Mouse (Mus musculus): ENCODE results near the gene Colq. TPM values are rescaled to one million over a fixed set of nuclear protein-coding genes. Genes with fewer than 3 reads are reported as not detected.

Gene Colq
- 10.0 TPM for polyA plus RNA-seq (2017; shearing (Covaris generic))

DNA sequence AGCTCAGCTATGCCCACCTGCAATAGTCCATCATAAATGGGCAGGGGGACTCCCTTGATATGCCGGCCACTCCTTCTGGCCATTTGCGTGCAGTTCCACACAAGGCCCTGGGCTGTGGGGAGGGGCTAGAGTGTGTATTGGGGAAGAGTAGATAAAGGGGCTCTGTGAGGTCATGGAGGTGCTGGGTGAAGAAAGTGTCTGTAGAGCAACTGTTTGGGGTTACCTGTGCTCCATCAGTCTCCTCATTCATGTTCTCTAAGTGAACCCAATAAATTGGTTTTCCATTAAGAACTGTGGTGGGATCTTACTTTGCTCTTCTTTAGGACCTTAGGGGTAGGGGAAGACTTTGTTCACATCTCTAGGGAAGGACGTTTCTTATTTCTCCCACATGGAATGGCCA, at the start of gene Colq:
Gene Colq, minus strand, starts transcription at position 101 of the 400 bp plus-strand sequence.

DNA sequence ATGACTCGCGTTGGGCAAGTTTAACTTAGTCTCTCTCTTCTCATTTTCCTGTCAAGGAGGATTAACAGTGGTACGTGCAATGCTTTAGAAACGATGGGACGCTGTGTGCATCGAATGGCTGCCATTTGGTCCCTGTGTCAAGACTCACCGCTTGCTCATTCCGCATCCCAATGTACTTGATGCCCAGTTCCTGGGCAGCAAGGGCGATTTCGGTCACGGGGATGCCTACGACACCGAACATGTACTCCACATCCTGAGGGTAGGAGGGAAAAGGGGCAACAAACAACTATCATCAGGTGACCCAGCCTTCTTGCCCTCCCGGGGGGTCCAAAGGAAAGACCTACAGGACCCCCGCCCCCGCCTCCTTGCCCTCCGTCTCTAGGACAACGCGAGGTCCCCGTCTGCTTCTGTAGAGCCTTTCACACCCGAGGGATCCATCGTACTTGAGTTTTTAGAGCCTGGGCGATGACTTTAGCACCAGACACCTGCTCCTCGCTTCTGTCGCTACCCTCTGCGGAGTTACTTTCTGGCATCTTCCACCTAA, 49.3 kb upstream of the Colq start, which contains the start of gene Gm49387:
Gene Gm49387, minus strand, starts transcription at position 533 of the 544 bp plus-strand sequence.

DNA sequence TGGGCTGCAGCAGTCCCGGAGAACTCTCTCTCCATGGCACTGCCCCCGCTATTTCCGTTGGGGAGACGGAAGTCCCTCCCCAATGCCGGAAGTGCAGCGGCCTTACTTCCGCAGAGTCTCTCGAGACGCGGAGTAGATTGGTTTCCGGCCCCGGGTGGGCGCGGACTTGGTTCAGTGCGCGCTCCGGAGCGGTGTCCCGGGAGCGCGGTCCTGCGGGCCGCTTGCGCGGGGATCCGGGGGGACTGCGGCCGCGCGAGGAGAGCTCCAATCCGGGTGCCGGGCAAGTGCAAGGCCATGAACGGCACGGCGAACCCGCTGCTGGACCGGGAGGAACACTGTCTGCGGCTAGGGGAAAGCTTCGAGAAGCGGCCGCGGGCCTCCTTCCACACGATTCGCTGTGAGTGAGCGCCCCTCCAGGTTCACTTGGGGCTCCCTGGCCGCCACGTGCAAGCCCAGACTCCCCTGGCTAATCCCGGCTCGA, 96.1 kb downstream of the Colq start, which contains the start of gene Mettl6:
Gene Mettl6, minus strand, starts transcription at position 66 of the 481 bp plus-strand sequence.

DNA sequence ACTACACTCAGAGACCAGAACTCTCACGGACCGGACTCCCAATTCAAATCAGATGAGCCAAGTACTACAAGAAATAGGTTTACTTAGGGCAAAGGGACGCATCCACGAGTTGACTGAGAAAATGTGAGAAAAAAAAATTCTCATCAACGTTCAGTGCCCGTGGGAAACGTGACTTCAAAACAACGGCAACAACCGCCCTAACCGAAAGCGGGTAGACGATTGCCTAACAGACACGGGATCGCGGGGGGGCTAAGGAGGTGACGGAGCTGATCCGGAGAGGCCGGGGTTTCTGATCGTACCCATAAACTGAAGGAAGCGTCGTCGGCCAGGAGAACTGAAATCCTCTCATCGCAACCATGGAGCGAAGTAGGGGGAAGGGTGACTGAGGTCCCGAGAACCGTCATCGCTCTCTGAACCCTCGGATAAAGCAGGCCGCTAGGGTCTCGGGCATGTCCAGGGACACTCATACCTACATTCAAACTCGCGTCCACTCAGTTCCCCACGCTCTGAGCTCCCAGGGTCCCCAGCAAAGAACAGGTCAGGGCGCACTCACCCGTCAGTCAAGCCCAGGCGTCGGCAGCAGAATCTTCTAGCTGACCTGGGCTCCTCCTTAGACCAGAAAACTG, 96.7 kb downstream of the Colq start, which contains the start of gene Eaf1:
Gene Eaf1, plus strand, starts transcription at position 51 of the 626 bp plus-strand sequence.

Other genes starting within 250 kb of the Colq start
- 40.5 TPM for gene Sh3bp5, start 155.3 kb downstream of the Colq start, polyA plus RNA-seq (2017; shearing (Covaris generic))
- 38.0 TPM for gene Eaf1, start 96.9 kb downstream of the Colq start, polyA plus RNA-seq (2017; shearing (Covaris generic))
- 77.1 TPM for gene Mettl6, start 96.3 kb downstream of the Colq start, polyA plus RNA-seq (2017; shearing (Covaris generic))
- gene Gm49387, start 49.5 kb upstream of the Colq start, polyA plus RNA-seq (2017; shearing (Covaris generic)) = not detected
- gene Btd, start 49.7 kb upstream of the Colq start, polyA plus RNA-seq (2017; shearing (Covaris generic)) = 29.7 TPM
- gene Hacl1, start 49.9 kb upstream of the Colq start, polyA plus RNA-seq (2017; shearing (Covaris generic)) = 36.1 TPM
- gene Ankrd28, start 239.3 kb upstream of the Colq start, polyA plus RNA-seq (2017; shearing (Covaris generic)) = 15.4 TPM